Mouse (Mus musculus) megakaryocyte, embryonic 14.5 days (primary cell): Measurements from ENCODE around the gene Aggf1.

Source experiments
- FLI1 ChIP-seq: IDR thresholded peaks from 2 replicates; pipeline ENCODE4 v1.6.1; 2012; ENCODE audit warnings: low read length, inconsistent platforms, mixed read lengths
- GATA1 ChIP-seq: IDR thresholded peaks from 3 replicates; pipeline ENCODE4 v1.6.1; 2012; ENCODE audit warnings: mixed read lengths, low read length, inconsistent platforms, borderline replicate concordance

GRCm38 (mm10) chr13:95345869-95346268 lies 29.3 kb downstream of the Aggf1 start:
- TF ChIP-seq GATA1: no peak
- no peak for TF ChIP-seq FLI1
